Mouse (Mus musculus): Measurements from ENCODE around the gene Tnni3k.

The Tnni3k gene

GRCm38 (mm10) chr3:155055231-155055916 is at the start of gene Tnni3k:
Gene Tnni3k (minus strand): TSS chr3:155055407.
- DNase-seq = no peak

DNA sequence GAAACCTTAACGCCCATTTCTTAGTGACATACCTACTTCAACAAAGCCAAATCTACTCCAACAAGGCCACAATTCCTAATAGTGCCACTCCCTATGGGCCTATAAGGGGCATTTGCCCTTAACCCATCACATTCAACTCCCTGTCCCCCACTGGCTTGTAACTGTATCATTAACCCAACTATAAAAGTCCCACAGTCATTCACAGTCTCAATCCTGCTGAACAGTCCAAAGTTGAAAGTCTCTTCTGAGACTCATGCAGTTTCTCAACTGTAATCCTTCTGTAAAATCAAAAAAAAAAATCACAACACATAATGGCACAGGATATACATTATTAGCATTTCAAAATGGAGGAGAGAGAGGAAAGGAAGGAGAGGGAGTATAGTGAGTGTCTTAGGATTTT is 44.1 kb upstream of the Tnni3k start:
- DNase-seq = peak in 1 of 2 experiments; percentile 3

DNA sequence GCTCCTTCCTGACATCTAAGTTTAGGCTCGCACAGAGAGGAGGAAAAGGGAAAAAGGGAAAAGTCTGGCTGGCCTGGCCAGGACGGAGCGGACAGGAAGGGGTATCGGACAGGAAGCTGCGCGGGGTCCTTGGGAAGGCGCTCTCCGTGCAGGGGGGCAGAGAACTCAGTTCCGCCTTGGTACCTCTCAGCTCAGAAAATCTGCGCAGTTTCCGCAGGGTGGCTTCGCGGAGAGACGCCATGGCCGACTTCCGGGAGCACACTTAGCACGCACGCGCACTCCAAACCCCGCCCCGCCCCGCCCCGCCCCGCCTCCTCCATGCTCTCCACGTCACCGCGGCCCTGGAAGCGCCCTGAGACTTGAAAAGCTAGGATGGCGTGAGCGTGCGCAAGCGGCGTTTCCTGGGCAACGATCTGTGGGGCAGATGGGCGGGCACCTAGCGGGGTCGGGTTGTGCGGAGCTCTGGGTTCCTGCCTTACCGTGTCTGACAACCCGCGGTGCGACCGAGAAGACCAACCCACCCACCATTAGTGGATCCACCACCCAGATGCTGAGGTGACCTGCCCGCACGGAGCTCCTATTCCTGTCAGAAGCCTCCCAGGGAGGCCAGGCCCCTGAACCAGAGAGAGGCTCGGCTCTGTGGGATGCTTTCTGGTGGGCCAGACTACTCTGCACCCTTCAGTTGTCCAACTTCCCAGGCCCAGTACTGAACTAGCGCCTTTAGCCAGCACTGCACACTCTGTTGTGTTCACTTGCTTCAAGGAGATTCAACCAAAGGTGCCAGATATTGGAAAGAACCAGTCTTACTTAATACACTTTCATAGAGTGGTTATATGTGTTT is 38.1 kb upstream of the Tnni3k start, which contains the start of the genes Fpgt and Lrriq3:
Fpgt (minus strand) TSS at position 288 of the 841 bp plus-strand sequence.
Lrriq3 (plus strand) TSS at position 319 of the 841 bp plus-strand sequence.
- DNase-seq = peak; percentile 94

GRCm38 (mm10) chr3:155092081-155092480 is 36.9 kb upstream of the Tnni3k start:
- no peak for DNase-seq

GRCm38 (mm10) chr3:155077908-155078307 is 22.7 kb upstream of the Tnni3k start:
- DNase-seq = no peak

DNA sequence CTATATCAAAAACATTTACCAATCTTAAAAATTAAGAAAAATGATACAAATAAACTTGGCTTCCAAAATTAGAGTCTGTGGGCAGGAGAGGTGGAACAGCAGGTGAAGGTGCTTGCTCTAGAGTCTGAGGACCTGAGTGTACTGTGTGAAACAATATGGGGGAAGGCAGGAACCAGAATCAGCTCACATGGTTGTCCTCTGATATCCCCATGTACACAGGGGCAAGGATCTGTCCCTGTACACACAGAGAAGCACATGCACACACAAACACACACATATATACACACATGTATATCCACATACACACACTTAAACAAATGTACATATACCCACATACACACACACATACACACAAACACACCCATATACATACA is 4.2 kb upstream of the Tnni3k start:
- no peak for DNase-seq

DNA sequence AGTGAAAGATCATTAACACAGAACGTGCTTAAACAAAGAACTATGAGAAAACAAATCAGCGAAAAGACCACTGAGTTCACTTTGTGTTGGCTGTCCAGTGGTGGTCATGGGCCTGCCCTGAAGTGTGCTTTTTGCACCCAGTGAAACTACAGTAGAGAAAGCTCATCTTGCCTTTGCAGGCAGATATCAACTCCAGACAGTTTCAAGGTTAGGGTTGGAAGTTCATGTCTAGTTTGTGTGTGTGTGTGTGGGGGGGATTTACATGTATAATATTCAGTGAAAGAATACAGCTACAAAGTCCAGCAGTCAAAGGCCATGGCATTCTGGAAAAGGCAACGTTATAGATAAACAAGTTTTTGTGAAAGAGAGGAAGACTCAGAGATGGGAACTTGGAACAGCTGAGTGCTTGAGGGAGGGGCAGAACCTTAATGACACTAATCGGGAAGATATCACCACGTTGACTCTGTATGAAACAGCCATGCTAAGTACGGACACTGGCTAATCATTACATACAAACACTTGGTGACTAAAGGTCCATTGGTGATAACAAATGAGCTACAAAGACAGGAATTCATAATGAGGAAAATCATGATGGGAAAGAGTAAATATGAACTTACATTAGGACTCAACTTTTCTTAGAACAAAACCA is 3.7 kb upstream of the Tnni3k start:
- no peak for DNase-seq

- DNase-seq = no peak
Measured at GRCm38 (mm10) chr3:155057566-155057965, 2.4 kb upstream of the Tnni3k start.

- DNase-seq = no peak
Measured at GRCm38 (mm10) chr3:155056606-155057005, 1.4 kb upstream of the Tnni3k start.

DNA sequence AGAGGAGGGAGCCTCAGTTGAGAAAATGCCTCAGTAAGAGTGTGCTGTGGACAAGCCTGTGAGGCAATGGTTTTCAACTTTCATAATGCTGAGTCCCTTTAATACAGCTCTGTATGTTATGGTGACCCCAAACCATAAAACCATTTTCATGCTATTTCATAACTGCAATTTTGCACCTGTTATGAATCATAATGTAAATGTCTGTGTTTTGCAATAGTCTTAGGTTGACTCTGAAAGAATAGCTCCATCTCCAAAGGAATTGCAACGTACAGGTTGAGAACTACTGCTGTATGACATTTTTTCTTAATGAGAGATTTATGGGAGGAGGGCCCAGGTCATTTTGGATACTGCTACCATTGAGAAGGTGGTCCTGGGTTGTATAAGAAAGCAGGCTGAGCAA is 2.0 kb downstream of the Tnni3k start:
- DNase-seq = no peak

- DNase-seq = no peak
Measured at GRCm38 (mm10) chr3:155052021-155052420, 3.2 kb downstream of the Tnni3k start.

- DNase-seq = no peak
Measured at GRCm38 (mm10) chr3:155039012-155039836, 16.0 kb downstream of the Tnni3k start.

GRCm38 (mm10) chr3:155034323-155034722 is 20.9 kb downstream of the Tnni3k start:
- DNase-seq = peak in 1 of 2 experiments; percentile 4

DNA sequence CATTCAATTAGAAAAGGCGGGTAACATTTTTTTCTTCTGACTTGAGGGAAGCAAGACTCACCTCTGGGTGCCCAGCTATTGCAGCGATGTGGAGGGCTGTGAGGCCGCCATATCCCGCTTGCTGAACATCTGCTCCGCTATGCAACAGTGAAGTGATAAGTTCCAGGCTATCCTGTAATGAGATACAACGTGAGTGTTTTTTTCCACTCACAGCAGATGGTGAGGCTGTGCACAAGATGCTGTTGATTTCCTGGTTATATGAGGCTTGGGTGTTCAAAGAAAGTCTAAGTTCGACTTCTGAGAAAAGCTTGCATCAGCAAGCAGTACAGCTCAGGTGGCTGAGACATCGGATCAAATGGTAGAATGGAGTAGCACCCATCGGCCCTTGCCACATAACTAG is 25.0 kb downstream of the Tnni3k start:
- DNase-seq = no peak

- DNase-seq = peak; percentile 27 to 59
Measured at GRCm38 (mm10) chr3:155002781-155003180, 52.4 kb downstream of the Tnni3k start.

- DNase-seq = no peak
Measured at GRCm38 (mm10) chr3:155001056-155001455, 54.2 kb downstream of the Tnni3k start.

GRCm38 (mm10) chr3:154992678-154993077 is 62.5 kb downstream of the Tnni3k start:
- peak in 1 of 2 experiments; percentile 4 for DNase-seq

GRCm38 (mm10) chr3:154979101-154979500 is 76.1 kb downstream of the Tnni3k start:
- peak in 1 of 2 experiments; percentile 10 for DNase-seq

DNA sequence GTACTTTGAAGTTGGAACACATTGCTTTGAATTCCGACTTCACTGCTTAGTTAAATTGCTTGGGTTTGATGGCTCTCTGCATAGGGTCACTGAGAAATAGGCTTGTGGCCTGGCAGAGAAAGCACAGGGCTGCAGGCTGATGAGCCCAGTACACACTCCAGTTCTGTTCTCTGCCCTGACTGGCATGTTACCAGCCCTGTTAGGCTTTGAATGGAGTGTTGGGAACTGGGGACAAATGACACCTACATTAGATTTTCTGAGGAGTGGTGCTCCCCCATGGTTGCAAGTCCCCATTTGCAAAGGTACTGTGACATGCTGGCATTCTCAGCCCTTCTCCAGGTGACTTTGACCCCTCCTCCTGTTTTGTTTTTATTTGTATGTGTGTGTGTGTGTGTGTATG is 83.6 kb downstream of the Tnni3k start:
- no peak for DNase-seq

- DNase-seq = no peak
Measured at GRCm38 (mm10) chr3:154970981-154971380, 84.2 kb downstream of the Tnni3k start.

DNA sequence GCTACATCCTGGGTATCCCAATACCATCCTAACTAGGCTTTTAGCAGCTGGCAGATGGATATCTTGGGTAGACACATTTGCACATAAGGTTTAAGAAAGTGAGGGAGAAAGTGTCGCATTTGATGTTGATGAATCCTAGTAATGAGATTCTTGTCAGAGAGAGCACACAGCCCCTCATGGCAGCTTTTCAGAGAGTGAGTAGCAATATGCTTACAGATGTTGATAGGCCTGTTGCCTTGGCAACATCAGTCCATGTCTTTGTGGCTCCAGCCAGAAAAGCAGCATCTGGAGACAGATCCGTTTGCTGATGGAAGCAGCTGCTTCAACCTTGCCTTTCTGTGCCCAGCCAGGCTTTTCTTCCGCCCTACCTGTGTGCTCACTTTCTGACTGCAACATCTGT is 93.9 kb downstream of the Tnni3k start:
- no peak for DNase-seq

GRCm38 (mm10) chr3:154953088-154953487 is 102.1 kb downstream of the Tnni3k start:
- no peak for DNase-seq
